Mouse (Mus musculus) ES-E14 (cell line): ENCODE measurements around the gene Alkbh1.

Experiments
- CHD2 ChIP-seq: IDR thresholded peaks from 2 replicates; pipeline ENCODE4 v1.6.1; 2014; ENCODE audit warnings: mild to moderate bottlenecking, low read depth, low read length, inconsistent platforms
- HCFC1 ChIP-seq: IDR thresholded peaks from 2 replicates; pipeline ENCODE4 v1.6.1; 2012; ENCODE audit warnings: low read length, inconsistent platforms, borderline replicate concordance; ENCODE audit not compliant: insufficient read depth
- MAFK ChIP-seq: IDR thresholded peaks from 2 replicates; pipeline ENCODE4 v1.6.1; 2014; ENCODE audit warnings: mild to moderate bottlenecking, low read depth, low read length, inconsistent platforms; ENCODE audit not compliant: insufficient read depth

GRCm38 (mm10) chr12:87405165-87405564, 38.7 kb downstream of the Alkbh1 start:
- TF ChIP-seq MAFK, result no peak
- TF ChIP-seq CHD2, result no peak
- TF ChIP-seq HCFC1, result no peak
